Mouse (Mus musculus) kidney, embryonic 16.5 days (tissue): ENCODE results near the gene Arhgef28. TPM values are rescaled to one million over a fixed set of nuclear protein-coding genes. Genes with fewer than 3 reads are reported as not detected.

Source experiments
- ATAC-seq: fragments of 200-750 bp; cut with Nextera tagmentation; 2 replicates; pipeline ENCODE4 v1.8.0; 2017; ENCODE audit warnings: moderate TSS enrichment; ENCODE audit not compliant: low FRiP score, low TSS enrichment
- H3K27ac ChIP-seq: fragments of 300-500 bp; sonication (generic); 2 replicates; pipeline ENCODE4 v1.5.1; 2014; ENCODE audit warnings: low read length
- H3K27me3 ChIP-seq: fragments of 300-500 bp; sonication (generic); 2 replicates; pipeline ENCODE4 v1.6.1; 2014; ENCODE audit warnings: low read length, control low read depth, mixed read lengths; ENCODE audit not compliant: insufficient read depth
- H3K36me3 ChIP-seq: fragments of 300-500 bp; sonication (generic); 2 replicates; pipeline ENCODE4 v1.6.1; 2014; ENCODE audit warnings: low read length, control low read depth, mixed read lengths; ENCODE audit not compliant: insufficient read depth
- H3K4me1 ChIP-seq: fragments of 300-500 bp; sonication (generic); 2 replicates; pipeline ENCODE4 v1.6.1; 2014; ENCODE audit warnings: low read length, control low read depth, mixed read lengths; ENCODE audit not compliant: insufficient read depth
- H3K4me2 ChIP-seq: fragments of 300-500 bp; sonication (generic); replicated peaks from 2 replicates; pipeline ENCODE4 v1.6.1; 2014; ENCODE audit warnings: low read depth, low read length
- H3K4me3 ChIP-seq: fragments of 300-500 bp; sonication (generic); 2 replicates; pipeline ENCODE4 v1.5.1; 2014; ENCODE audit warnings: mild to moderate bottlenecking, low read length
- H3K9ac ChIP-seq: fragments of 300-500 bp; sonication (generic); replicated peaks from 2 replicates; pipeline ENCODE4 v1.6.1; 2014; ENCODE audit warnings: low read length
- H3K9me3 ChIP-seq: fragments of 300-500 bp; sonication (generic); 2 replicates; pipeline ENCODE4 v1.6.1; 2016; ENCODE audit warnings: low read length, control low read depth
- WGBS: fragments of 180-500 bp; shearing (Covaris S2); extraction: QIAGEN DNeasy Blood & Tissue Kit; methylation state at CpG from one replicate; pipeline ENCODE4 v1.1.7; 2014; 5-methylcytosine and 5-hydroxymethylcytosine counted together
- polyA plus RNA-seq: library from polyadenylated mRNA; unstranded; fragments of >200 nt; fragmentation: Nextera tagmentation; extraction: Ambion mirVana; gene quantifications from 2 replicates; pipeline ENCODE4 v1.2.1, GENCODE M21; 2015

Arhgef28 gene
- polyA plus RNA-seq, 1 experiment from 2014 or later: 45.1 TPM

DNA sequence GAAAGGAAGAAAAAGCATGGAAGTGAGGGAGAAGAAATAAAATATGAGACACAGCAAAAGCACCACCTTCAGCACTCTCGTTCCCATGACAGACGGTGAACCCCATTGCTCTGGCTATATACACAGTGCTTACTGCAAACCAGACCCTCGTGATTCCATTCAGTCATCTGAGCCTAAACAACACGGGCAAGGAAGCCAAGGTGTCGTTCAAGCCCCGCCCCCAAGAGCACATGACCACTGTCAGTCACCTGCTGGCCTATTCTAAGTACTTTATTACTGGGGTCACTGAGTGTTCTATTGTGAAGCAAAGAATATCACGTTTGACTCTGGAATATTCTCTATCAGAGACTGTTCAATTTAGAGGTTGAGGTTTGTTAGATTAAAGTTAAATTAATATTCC, 202.5 kb downstream of the Arhgef28 start:
- ATAC-seq: no peak
- Histone ChIP-seq H3K9ac (no peak overlapping the region), H3K27me3 (no peaks in the 10 kb centered on the region), H3K4me2 (no peak overlapping the region), H3K9me3 (no peaks in the 10 kb centered on the region), H3K4me1 (peaks cover 29% of the 10 kb centered on the region), H3K27ac (no peak overlapping the region), H3K4me3 (no peak overlapping the region), H3K36me3 (no peaks in the 10 kb centered on the region)
- 46% methylated on average over 7 of the region's 7 CpGs for WGBS

DNA sequence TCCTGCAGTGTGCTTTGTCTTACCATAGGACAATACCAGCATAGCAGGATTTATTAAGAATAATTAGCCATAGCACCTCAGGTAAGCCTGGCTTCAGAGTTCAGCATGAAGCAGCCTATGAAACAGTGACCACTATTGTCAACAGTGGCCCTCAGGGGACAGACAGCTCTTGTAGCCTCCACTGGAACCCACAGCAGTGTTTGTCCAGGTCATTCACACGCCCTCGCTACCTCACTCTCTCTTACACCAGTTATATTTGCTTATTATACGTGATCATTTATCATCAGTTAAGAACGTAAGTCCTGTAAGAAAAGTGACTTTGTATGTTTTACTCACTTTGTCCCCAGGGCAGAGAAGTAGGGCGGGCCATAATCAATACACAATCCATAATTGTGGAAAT, 203.6 kb downstream of the Arhgef28 start:
- no peak for ATAC-seq
- peaks cover 26% of the 10 kb centered on the region for H3K4me1 ChIP-seq
- H3K4me3 ChIP-seq: no peak overlapping the region
- H3K9me3 ChIP-seq: no peaks in the 10 kb centered on the region
- no peak overlapping the region for H3K4me2 ChIP-seq
- WGBS: 84% methylated on average over 5 of the region's 5 CpGs
- H3K27me3 ChIP-seq: no peaks in the 10 kb centered on the region
- H3K27ac ChIP-seq: no peak overlapping the region
- H3K9ac ChIP-seq: no peak overlapping the region; the same call in 1 of the 2 replicates
- no peaks in the 10 kb centered on the region for H3K36me3 ChIP-seq

DNA sequence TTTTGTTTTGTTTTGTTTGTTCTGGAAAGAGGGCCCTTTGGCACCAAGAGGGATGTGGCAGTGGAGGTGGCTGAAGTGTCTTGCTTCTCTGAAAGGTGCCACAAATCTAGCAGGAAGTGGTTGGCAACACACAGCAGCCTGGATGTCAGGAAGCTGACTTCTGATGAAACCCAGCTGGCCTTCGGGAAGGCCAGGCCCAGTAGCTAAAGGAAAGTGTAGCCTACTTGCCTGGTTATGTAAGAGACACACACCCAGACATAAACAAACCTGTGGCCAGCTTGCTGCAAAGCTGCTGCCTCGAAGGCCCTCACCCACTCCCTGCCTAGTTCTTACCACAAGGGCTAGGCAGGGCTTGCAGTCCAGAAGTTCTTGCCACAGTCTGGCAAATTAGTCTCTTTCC, 204.1 kb downstream of the Arhgef28 start:
- WGBS: 3% methylated on average over 2 of the region's 2 CpGs
- Histone ChIP-seq H3K9me3 (no peaks in the 10 kb centered on the region), H3K27me3 (no peaks in the 10 kb centered on the region), H3K4me3 (no peak overlapping the region), H3K4me2 (no peak overlapping the region), H3K4me1 (peaks cover 26% of the 10 kb centered on the region), H3K9ac (peak overlapping the region; percentile 28; the same call in 1 of the 2 replicates), H3K27ac (peak overlapping the region; percentile 59; the same call in 1 of the 2 replicates), H3K36me3 (no peaks in the 10 kb centered on the region)
- peak; percentile 31; the same call in 1 of the 2 replicates for ATAC-seq

DNA sequence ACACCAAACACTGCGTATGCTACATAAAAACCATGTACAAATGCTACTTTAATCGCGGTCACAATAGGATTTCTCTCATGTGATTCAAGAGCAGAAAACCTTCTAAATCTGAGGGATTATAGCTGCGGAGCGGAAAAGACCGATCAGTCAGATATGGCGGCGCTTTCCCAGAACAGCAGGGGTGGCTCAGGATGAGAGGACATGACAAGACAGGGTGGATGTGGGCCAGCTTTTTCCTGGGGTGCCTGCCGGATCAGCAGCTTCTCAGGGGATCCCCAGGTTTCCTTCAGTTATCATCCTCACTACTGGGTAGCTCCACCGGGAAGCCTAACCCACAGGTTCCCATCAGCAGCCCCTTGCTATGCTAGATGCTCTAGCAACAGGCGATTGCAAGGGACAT, 204.5 kb downstream of the Arhgef28 start:
- H3K27me3 ChIP-seq: no peaks in the 10 kb centered on the region
- no peak overlapping the region for H3K4me2 ChIP-seq
- WGBS: 71% methylated on average over 11 of the region's 11 CpGs
- H3K4me3 ChIP-seq: no peak overlapping the region
- H3K4me1 ChIP-seq: peaks cover 26% of the 10 kb centered on the region
- no peak for ATAC-seq
- no peaks in the 10 kb centered on the region for H3K9me3 ChIP-seq
- H3K27ac ChIP-seq: peak overlapping the region; percentile 59; the same call in 1 of the 2 replicates
- no peaks in the 10 kb centered on the region for H3K36me3 ChIP-seq
- peak overlapping the region; percentile 28; the same call in 1 of the 2 replicates for H3K9ac ChIP-seq

DNA sequence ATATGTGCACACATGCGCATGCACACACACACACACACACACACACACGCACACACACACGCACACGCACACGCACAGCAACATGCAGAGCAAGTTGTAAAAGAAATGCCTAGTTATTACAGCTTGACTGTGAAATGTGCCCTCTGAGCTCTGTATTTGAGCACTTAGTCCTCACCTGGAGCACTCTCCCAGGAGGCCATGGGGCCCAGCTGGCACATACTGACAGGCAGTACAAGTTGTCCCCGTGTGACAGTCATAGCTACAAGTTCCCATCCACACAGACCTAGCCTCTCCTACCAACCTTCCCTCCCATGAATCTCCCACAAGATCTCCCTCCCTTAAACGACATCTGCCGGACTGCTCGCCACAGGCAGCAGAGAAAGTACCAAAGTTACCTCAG, 205.4 kb downstream of the Arhgef28 start:
- Histone ChIP-seq H3K27ac (no peak overlapping the region), H3K27me3 (no peaks in the 10 kb centered on the region), H3K4me3 (no peak overlapping the region), H3K4me2 (no peak overlapping the region), H3K9me3 (no peaks in the 10 kb centered on the region), H3K36me3 (no peaks in the 10 kb centered on the region), H3K4me1 (peaks cover 26% of the 10 kb centered on the region), H3K9ac (no peak overlapping the region)
- WGBS: 81% methylated on average over 9 of the region's 9 CpGs
- peak; percentile 36; the same call in 1 of the 2 replicates for ATAC-seq

DNA sequence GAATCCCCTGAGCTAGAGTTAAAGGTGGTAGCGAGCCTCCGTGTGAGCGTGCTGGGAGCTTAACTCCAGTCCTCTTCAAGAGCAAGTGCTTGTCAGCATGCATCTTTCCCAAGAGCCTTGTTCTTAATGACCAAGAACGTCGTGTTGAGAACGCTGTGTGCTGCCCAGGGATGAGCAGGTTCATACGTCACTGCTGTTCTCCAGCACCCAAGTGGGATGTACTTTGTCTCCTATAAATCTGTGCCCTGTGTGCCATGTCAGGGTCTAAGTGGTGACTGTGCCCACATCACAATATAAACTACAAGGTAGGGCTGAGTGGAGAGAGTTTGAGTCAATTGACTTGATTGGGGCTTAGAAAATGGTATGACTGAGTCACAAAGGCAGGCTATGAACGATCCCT, 207.1 kb downstream of the Arhgef28 start:
- H3K4me2 ChIP-seq: no peak overlapping the region
- peaks cover 7% of the 10 kb centered on the region; the same call in 1 of the 2 replicates for H3K36me3 ChIP-seq
- H3K4me3 ChIP-seq: no peak overlapping the region
- no peak overlapping the region for H3K9ac ChIP-seq
- H3K9me3 ChIP-seq: no peaks in the 10 kb centered on the region
- H3K27me3 ChIP-seq: no peaks in the 10 kb centered on the region
- peaks cover 26% of the 10 kb centered on the region for H3K4me1 ChIP-seq
- 80% methylated on average over 8 of the region's 8 CpGs for WGBS
- ATAC-seq: no peak
- H3K27ac ChIP-seq: no peak overlapping the region

DNA sequence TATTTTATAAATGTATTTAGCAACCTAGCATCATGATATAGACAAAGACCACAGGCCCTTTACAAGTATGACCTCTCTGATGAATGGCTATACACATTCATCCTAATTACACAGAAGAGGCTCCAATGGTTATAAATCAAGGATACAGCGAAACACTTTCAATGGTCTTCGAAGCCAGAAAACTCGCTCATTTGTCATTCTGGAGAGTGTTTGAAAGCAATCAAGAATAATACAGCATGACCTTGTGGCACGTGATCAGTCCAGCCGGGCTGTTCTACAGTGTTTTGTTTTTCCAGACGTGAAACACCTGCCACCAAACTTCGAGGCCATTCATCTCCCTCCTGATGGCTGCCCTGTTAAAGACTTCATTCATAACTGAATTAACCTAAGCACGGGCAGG, 207.7 kb downstream of the Arhgef28 start:
- no peak overlapping the region for H3K9ac ChIP-seq
- H3K36me3 ChIP-seq: peaks cover 13% of the 10 kb centered on the region; the same call in 1 of the 2 replicates
- ATAC-seq: no peak
- 23% methylated on average over 8 of the region's 8 CpGs for WGBS
- H3K9me3 ChIP-seq: no peaks in the 10 kb centered on the region
- no peak overlapping the region for H3K4me2 ChIP-seq
- H3K27ac ChIP-seq: no peak overlapping the region
- H3K4me3 ChIP-seq: no peak overlapping the region
- H3K4me1 ChIP-seq: peaks cover 26% of the 10 kb centered on the region
- no peaks in the 10 kb centered on the region for H3K27me3 ChIP-seq

DNA sequence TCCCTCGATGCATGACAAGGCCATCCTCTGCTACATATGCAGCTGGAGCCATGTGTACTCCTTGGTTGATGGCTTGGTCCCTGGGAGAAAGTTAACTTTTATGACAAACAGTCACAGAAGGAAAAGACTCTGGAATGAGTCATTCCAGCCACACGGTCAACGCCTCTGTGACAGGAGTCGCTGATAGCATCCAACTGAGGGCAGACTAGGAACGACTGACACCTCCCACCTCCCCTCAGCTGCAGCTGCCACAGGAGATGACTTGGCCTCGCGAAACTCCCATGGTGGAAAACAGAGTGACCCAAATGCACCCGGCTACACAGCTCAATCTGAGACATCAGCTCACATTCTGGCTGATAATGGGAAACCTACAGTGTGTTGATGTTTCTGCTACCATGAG, 215.3 kb downstream of the Arhgef28 start:
- Histone ChIP-seq H3K9me3 (no peaks in the 10 kb centered on the region), H3K36me3 (peaks cover 14% of the 10 kb centered on the region; the same call in 1 of the 2 replicates), H3K4me3 (no peak overlapping the region), H3K9ac (no peak overlapping the region), H3K4me1 (no peaks in the 10 kb centered on the region), H3K27ac (no peak overlapping the region), H3K4me2 (no peak overlapping the region), H3K27me3 (no peaks in the 10 kb centered on the region)
- ATAC-seq: no peak
- WGBS: 28% methylated on average over 8 of the region's 8 CpGs

DNA sequence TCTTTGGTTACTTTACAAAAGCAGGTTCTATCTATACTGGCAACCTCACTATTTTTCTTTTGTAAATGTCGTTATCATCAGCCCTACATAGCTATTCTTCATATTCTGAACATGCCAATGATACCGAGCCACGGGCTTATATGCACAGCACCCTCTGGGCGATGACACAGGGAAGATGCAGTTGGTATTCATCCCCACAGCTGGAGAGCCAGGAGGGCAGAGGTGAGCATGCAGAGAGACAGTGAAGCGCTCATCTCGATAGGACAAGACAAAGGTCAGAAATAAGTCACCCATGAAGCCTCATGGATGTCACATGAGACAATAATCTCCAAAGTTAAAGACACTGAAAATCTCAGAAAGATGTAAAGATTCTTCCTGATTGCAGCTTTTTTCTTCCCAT, 217.4 kb downstream of the Arhgef28 start:
- H3K4me2 ChIP-seq: no peak overlapping the region
- no peaks in the 10 kb centered on the region for H3K9me3 ChIP-seq
- H3K9ac ChIP-seq: no peak overlapping the region
- WGBS: 77% methylated on average over 6 of the region's 6 CpGs
- no peak overlapping the region for H3K27ac ChIP-seq
- H3K4me1 ChIP-seq: no peaks in the 10 kb centered on the region
- H3K36me3 ChIP-seq: peaks cover 4% of the 10 kb centered on the region; the same call in 1 of the 2 replicates
- no peaks in the 10 kb centered on the region for H3K27me3 ChIP-seq
- ATAC-seq: no peak
- H3K4me3 ChIP-seq: no peak overlapping the region

DNA sequence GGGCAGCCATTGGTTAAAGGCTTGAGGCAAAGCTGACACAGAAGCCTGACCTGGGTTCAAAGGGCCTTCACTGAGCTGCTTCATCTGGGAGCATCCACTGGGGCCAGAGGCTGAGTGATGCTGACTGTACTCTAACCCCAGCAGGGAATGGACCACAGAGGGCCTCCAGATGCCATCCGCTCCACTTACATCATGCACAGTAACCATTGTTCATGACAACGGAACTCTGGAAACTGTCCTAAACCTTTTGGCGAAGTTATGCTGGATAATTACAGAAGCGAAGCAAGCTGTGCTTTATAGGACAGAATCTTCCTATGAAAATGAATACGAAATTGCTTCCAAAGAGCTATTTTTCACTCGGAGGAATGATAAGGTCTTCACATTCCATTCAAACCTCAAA, 219.5 kb downstream of the Arhgef28 start:
- Histone ChIP-seq H3K27me3 (no peaks in the 10 kb centered on the region), H3K36me3 (no peaks in the 10 kb centered on the region), H3K9me3 (no peaks in the 10 kb centered on the region), H3K4me1 (peaks cover 3% of the 10 kb centered on the region), H3K4me2 (no peak overlapping the region), H3K4me3 (no peak overlapping the region), H3K9ac (no peak overlapping the region), H3K27ac (no peak overlapping the region)
- WGBS: 86% methylated on average over 6 of the region's 6 CpGs
- ATAC-seq: no peak
